Mouse (Mus musculus): ENCODE results near the gene 3110001I22Rik.

3110001I22Rik gene

DNA sequence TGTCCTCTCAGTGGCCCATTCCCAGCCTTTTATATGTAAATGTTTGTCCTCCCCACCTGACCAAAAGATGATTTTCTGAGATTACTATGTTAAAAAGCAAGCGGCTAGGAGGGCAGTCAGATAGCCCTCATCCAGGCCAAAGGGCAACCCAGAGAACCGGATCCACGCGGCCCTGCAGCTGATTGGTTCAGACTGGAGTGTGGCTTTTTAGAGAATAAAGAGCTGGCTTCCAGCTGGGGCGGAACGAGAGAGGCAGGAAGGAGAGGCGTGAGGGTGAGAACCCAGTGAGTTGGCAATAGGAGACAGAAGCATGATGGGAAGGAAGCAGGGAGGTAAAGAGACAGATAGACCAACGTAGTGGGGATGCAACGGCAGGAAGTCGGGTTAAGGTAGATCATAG lies 51.2 kb downstream of the 3110001I22Rik start:
- DNase-seq, result peak; percentile 26 to 59

DNA sequence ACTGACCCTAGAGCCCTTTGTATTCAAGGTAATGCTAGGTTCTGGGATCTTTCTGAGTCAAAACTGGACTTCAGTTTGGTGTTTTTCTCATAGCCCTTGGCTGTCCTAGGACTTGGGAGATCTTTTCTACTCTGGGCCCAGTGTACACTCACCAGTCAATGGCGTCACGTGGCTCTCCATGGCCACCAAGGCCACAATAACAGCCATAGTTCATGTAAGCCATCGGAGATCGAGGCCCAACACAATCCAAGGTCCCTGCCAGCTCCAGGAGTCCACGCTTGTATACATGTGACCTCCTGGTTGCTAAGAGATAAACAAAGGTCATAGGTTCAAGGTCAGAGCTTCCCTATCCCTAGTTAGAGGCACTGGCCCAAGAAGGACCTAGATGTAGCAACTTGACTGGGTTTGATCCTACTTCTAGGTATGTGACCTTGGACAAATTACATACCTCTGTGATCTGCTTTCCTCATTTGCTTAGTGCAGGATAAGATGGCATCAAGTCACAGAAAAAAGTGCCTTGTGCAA lies 56.1 kb downstream of the 3110001I22Rik start:
- no peak for DNase-seq

Measured in kidney, postnatal 25 days (tissue).